In genomic region chr7:24918763-24919323, GRCm38 (mm10) we compare ENCODE assay signal across 19 mouse cellular contexts. TPM values are rescaled to one million over a fixed set of nuclear protein-coding genes. Genes with fewer than 3 reads are reported as not detected.
DNase-seq lines count a peak whose midpoint lies in the region; ATAC-seq lines count a peak whose summit lies in the region.
"Had no signal": no experiment of that assay in that cellular context is flagged by ENCODE, and none has a peak within 500 bp of the region (broad histone marks: within the 10 kb centered on the region; RNA-seq: fewer than 3 reads in every experiment).

No protein-coding gene starts in this region.

- no peak overlapping the region for H3K4me2 ChIP-seq in heart, embryonic 15.5 days
- H3K4me2 ChIP-seq in lung, embryonic 15.5 days = no peak overlapping the region
- no peak overlapping the region for H3K4me2 ChIP-seq in hindbrain, embryonic 15.5 days
- H3K4me2 ChIP-seq: liver, embryonic 15.5 days; midbrain, embryonic 11.5 days had no signal

- no peaks in the 10 kb centered on the region for H3K9me3 ChIP-seq in heart, embryonic 15.5 days (replicated peaks)
- no peaks in the 10 kb centered on the region for H3K9me3 ChIP-seq in lung, embryonic 15.5 days
- H3K9me3 ChIP-seq in hindbrain, embryonic 15.5 days = no peaks in the 10 kb centered on the region
- H3K9me3 ChIP-seq: liver, embryonic 15.5 days had no signal

- ATAC-seq in heart, embryonic 15.5 days (replicated peaks; ENCODE audit: insufficient number of reproducible peaks, insufficient read depth, low FRiP score, low read depth) = peak; percentile 40
- ATAC-seq in lung, embryonic 15.5 days (ENCODE audit: borderline replicate concordance, extremely low read depth, low FRiP score, low TSS enrichment) = peak; percentile 49
- ATAC-seq in hindbrain, embryonic 15.5 days (ENCODE audit: low FRiP score, low read depth) = peak; percentile 21; the same call in 1 of the 2 replicates

- peaks cover 69% of the 10 kb centered on the region for H3K36me3 ChIP-seq in heart, embryonic 15.5 days
- peaks cover 69% of the 10 kb centered on the region for H3K36me3 ChIP-seq in lung, embryonic 15.5 days
- H3K36me3 ChIP-seq in hindbrain, embryonic 15.5 days = peaks cover 63% of the 10 kb centered on the region

- no peak overlapping the region for H3K27ac ChIP-seq in heart, embryonic 15.5 days
- H3K27ac ChIP-seq in lung, embryonic 15.5 days = no peak overlapping the region
- no peak overlapping the region for H3K27ac ChIP-seq in hindbrain, embryonic 15.5 days (replicated peaks)
- H3K27ac ChIP-seq: liver, embryonic 15.5 days had no signal

- DNase-seq in heart, postnatal 10 days = no peak
- DNase-seq in lung, adult 18-20 months = no peak
- DNase-seq in urinary bladder, postnatal 25 days (ENCODE audit: low spot score) = no peak
- no peak for DNase-seq in thymus, postnatal 4 days
- DNase-seq: adrenal gland, postnatal 10 days; cerebellum, adult 8-10 months; kidney, adult 9 months; lung, postnatal 36 days; spleen, adult 18-20 months had no signal

- H3K4me1 ChIP-seq in heart, embryonic 15.5 days (replicated peaks) = no peaks in the 10 kb centered on the region
- H3K4me1 ChIP-seq in lung, embryonic 15.5 days = no peaks in the 10 kb centered on the region
- H3K4me1 ChIP-seq in hindbrain, embryonic 15.5 days (replicated peaks) = no peaks in the 10 kb centered on the region
- H3K4me1 ChIP-seq: liver, embryonic 15.5 days had no signal

- intact Hi-C loops in heart, postnatal 10 days (cut with DNase I) = no loop called here

- no peak overlapping the region for H3K4me3 ChIP-seq in heart, embryonic 15.5 days
- no peak overlapping the region for H3K4me3 ChIP-seq in lung, embryonic 15.5 days
- no peak overlapping the region for H3K4me3 ChIP-seq in hindbrain, embryonic 15.5 days
- H3K4me3 ChIP-seq: erythroblast, embryonic 14.5 days; liver, embryonic 15.5 days had no signal

- no peaks in the 10 kb centered on the region for H3K27me3 ChIP-seq in heart, embryonic 15.5 days
- no peaks in the 10 kb centered on the region for H3K27me3 ChIP-seq in lung, embryonic 15.5 days
- H3K27me3 ChIP-seq in hindbrain, embryonic 15.5 days = no peaks in the 10 kb centered on the region
- H3K27me3 ChIP-seq: liver, embryonic 15.5 days had no signal

- no peak overlapping the region for H3K9ac ChIP-seq in heart, embryonic 15.5 days
- no peak overlapping the region for H3K9ac ChIP-seq in lung, embryonic 15.5 days
- no peak overlapping the region for H3K9ac ChIP-seq in hindbrain, embryonic 15.5 days
- H3K9ac ChIP-seq: liver, embryonic 15.5 days had no signal

- 91% methylated on average over 20 of the region's 20 CpGs for WGBS in heart, embryonic 15.5 days
- 88% methylated on average over 20 of the region's 20 CpGs for WGBS in lung, embryonic 15.5 days
- 96% methylated on average over 20 of the region's 20 CpGs for WGBS in hindbrain, embryonic 15.5 days

RNA-seq across cellular contexts. Expression of gene Arhgef1, which starts 16.1 kb away (rescaled TPM):
- 59.2 and 92.5 TPM in 2 replicates for polyA plus RNA-seq in heart, embryonic 15.5 days (2015; fragmentation: Nextera tagmentation; extraction: Ambion mirVana)
- total RNA-seq in heart, postnatal 10 days (2021) = 10 to 100 TPM; 75.3 to 87.0 TPM
- polyA plus RNA-seq in lung, embryonic 15.5 days (2015; fragmentation: Nextera tagmentation; extraction: Ambion mirVana) = 115 and 128 TPM in 2 replicates
- polyA plus RNA-seq in hindbrain, embryonic 15.5 days (2015; fragmentation: Nextera tagmentation; extraction: Ambion mirVana) = 64.6 and 73.5 TPM in 2 replicates

RNA-seq across cellular contexts. Expression of gene Cd79a, which starts 21.7 kb away (rescaled TPM):
- 0.15 and 0.21 TPM in 2 replicates for polyA plus RNA-seq in heart, embryonic 15.5 days (2015; fragmentation: Nextera tagmentation; extraction: Ambion mirVana)
- total RNA-seq in heart, postnatal 10 days (2021) = 1 to 10 TPM; 1.3 to 1.8 TPM
- polyA plus RNA-seq in lung, embryonic 15.5 days (2015; fragmentation: Nextera tagmentation; extraction: Ambion mirVana) = 0.25 and 0.52 TPM in 2 replicates
- polyA plus RNA-seq in hindbrain, embryonic 15.5 days (2015; fragmentation: Nextera tagmentation; extraction: Ambion mirVana) = 0.17 and 0.46 TPM in 2 replicates
- polyA plus RNA-seq: heart, embryonic 14.5 days had no signal

RNA-seq across cellular contexts. Expression of gene Gm4881, which starts 25.5 kb away (rescaled TPM):
- not detected in 2 replicates for polyA plus RNA-seq in heart, embryonic 15.5 days (2015; fragmentation: Nextera tagmentation; extraction: Ambion mirVana)
- total RNA-seq in heart, postnatal 10 days (2021) = not detected
- not detected in 2 replicates for polyA plus RNA-seq in lung, embryonic 15.5 days (2015; fragmentation: Nextera tagmentation; extraction: Ambion mirVana)
- 5.2 and 5.4 TPM in 2 replicates for polyA plus RNA-seq in hindbrain, embryonic 15.5 days (2015; fragmentation: Nextera tagmentation; extraction: Ambion mirVana)
- total RNA-seq: adrenal gland, postnatal 10 days; G1E; gastrocnemius, postnatal 36 days; left cerebral cortex, adult 8-10 months had no signal
- polyA plus RNA-seq: erythroblast, embryonic 14.5 days; G1E; heart, embryonic 14.5 days; liver, embryonic 15.5 days had no signal

RNA-seq across cellular contexts. Expression of gene Rps19, which starts 34.7 kb away (rescaled TPM):
- 1,190 and 1,237 TPM in 2 replicates for polyA plus RNA-seq in heart, embryonic 15.5 days (2015; fragmentation: Nextera tagmentation; extraction: Ambion mirVana)
- total RNA-seq in heart, postnatal 10 days (2021) = 100 to 1,000 TPM; 752 to 777 TPM
- 2,408 and 2,762 TPM in 2 replicates for polyA plus RNA-seq in lung, embryonic 15.5 days (2015; fragmentation: Nextera tagmentation; extraction: Ambion mirVana)
- 1,106 and 1,236 TPM in 2 replicates for polyA plus RNA-seq in hindbrain, embryonic 15.5 days (2015; fragmentation: Nextera tagmentation; extraction: Ambion mirVana)

RNA-seq across cellular contexts. Expression of gene Dmrtc2, which starts 49.0 kb away (rescaled TPM):
- not detected in 2 replicates for polyA plus RNA-seq in heart, embryonic 15.5 days (2015; fragmentation: Nextera tagmentation; extraction: Ambion mirVana)
- total RNA-seq in heart, postnatal 10 days (2021) = not detected
- not detected in 2 replicates for polyA plus RNA-seq in lung, embryonic 15.5 days (2015; fragmentation: Nextera tagmentation; extraction: Ambion mirVana)
- polyA plus RNA-seq in hindbrain, embryonic 15.5 days (2015; fragmentation: Nextera tagmentation; extraction: Ambion mirVana) = 0.20 and 0.30 TPM in 2 replicates
- total RNA-seq: adrenal gland, postnatal 10 days; G1E; gastrocnemius, postnatal 36 days; left cerebral cortex, adult 8-10 months had no signal
- polyA plus RNA-seq: erythroblast, embryonic 14.5 days; G1E; heart, embryonic 14.5 days; liver, embryonic 15.5 days; midbrain, embryonic 11.5 days had no signal
